Mouse (Mus musculus): ENCODE measurements around the gene Plekhs1. TPM values are rescaled to one million over a fixed set of nuclear protein-coding genes. Genes with fewer than 3 reads are reported as not detected.

Plekhs1 gene
- polyA plus RNA-seq (2015; fragmentation: Nextera tagmentation; extraction: Ambion mirVana), result 0.09 and 0.29 TPM in 2 replicates

DNA sequence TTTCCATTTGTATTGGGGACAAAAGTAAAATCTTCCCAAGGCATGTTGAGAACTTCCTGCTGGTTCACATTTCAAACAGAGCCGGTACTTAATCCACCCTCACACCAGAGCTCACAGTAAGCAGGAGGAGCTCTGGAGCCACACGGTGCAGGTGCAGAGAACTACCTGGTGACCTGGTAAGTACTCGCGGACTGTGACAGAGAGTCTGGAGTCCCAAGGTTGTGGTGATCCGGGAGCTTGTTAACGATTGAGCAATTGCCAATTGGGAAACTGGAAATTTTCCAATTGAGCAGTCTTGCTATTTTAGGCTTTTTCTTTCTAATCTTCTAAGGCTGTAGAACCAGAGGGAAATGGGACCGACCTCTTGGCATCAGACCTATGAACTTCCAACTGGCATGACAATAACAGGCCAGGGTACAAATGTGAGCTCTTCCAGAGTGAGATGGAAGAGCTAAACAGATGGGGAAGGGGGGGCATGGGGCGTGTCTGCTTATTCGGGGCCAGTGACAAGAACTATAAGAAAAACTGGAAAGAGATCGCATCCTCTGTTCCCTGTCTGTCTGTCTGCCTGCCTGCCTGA, at the start of gene Plekhs1:
TSS of gene Plekhs1 (plus strand) at position 119 of the 580 bp plus-strand sequence.
- no peak within 1 kb of the TSS for H3K4me2 ChIP-seq (ENCODE audit: low read length)
- 64% methylated on average over 10 of the region's 10 CpGs for WGBS
- no peak for ATAC-seq
- no peaks in the 10 kb centered on the region for H3K9me3 ChIP-seq (replicated peaks; ENCODE audit: control insufficient read depth, low read length, poor library complexity, severe bottlenecking)
- no peaks in the 10 kb centered on the region for H3K4me1 ChIP-seq (ENCODE audit: control insufficient read depth, insufficient read depth, low read length)
- no peak within 1 kb of the TSS for H3K9ac ChIP-seq (ENCODE audit: low read depth, low read length)
- H3K36me3 ChIP-seq (ENCODE audit: control insufficient read depth, insufficient read depth, low read length), result no peaks in the 10 kb centered on the region
- H3K27ac ChIP-seq (ENCODE audit: low read length), result no peak within 1 kb of the TSS
- H3K27me3 ChIP-seq (ENCODE audit: control insufficient read depth, insufficient read depth, low read depth, low read length), result no peaks in the 10 kb centered on the region
- H3K4me3 ChIP-seq (ENCODE audit: low read depth, low read length), result no peak within 1 kb of the TSS

DNA sequence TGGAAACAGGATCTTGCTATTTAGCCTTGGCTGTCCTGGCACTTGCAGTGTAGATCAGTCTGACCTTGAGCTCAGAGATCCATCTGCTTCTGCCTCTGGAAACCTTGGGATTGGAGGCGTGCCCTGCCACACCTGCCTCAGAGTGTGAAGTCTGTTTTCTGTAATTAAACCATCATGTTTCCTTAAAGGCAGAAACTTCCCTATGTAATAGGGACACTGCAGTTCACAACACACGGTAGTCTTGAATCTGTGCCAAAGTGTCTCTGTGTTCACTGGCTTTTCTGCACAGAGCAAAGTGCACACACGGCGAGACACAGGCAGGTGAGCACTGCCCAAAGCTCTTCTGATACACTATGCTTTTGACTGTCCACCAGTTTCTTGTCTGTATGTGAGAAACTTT, 43.0 kb upstream of the Plekhs1 start:
- Histone ChIP-seq H3K36me3 (ENCODE audit: control insufficient read depth, insufficient read depth, low read length) (no peaks in the 10 kb centered on the region), H3K9me3 (replicated peaks; ENCODE audit: control insufficient read depth, low read length, poor library complexity, severe bottlenecking) (no peaks in the 10 kb centered on the region), H3K27me3 (ENCODE audit: control insufficient read depth, insufficient read depth, low read depth, low read length) (no peaks in the 10 kb centered on the region), H3K4me2 (ENCODE audit: low read length) (no peak overlapping the region), H3K27ac (ENCODE audit: low read length) (no peak overlapping the region), H3K4me3 (ENCODE audit: low read depth, low read length) (no peak overlapping the region), H3K9ac (ENCODE audit: low read depth, low read length) (no peak overlapping the region), H3K4me1 (ENCODE audit: control insufficient read depth, insufficient read depth, low read length) (peaks cover 6% of the 10 kb centered on the region)
- ATAC-seq, result no peak
- WGBS, result 87% methylated on average over 4 of the region's 4 CpGs

DNA sequence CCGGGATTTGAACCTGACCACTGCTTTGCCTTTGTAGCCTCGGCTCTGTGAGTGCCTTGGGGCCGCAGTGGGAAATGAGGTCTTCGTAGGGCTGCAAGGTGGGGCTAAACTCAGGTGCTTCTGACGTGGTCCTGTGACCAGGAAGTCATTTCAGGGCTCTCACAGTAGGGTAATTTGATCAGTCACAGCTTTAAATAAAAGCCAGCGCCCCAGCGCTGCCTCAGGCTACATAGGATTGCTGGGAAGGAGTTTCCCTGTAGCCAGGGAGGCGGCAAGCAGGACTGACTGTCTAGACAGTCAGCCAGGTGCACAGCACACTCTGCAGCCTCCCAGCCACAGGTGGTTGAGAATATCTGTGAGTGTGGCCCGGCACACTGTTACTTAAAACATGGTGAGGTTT, 42.0 kb upstream of the Plekhs1 start:
- no peaks in the 10 kb centered on the region for H3K27me3 ChIP-seq (ENCODE audit: control insufficient read depth, insufficient read depth, low read depth, low read length)
- no peak overlapping the region for H3K9ac ChIP-seq (ENCODE audit: low read depth, low read length)
- no peak for ATAC-seq
- H3K4me3 ChIP-seq (ENCODE audit: low read depth, low read length), result no peak overlapping the region
- H3K9me3 ChIP-seq (replicated peaks; ENCODE audit: control insufficient read depth, low read length, poor library complexity, severe bottlenecking), result no peaks in the 10 kb centered on the region
- WGBS, result 71% methylated on average over 9 of the region's 9 CpGs
- H3K4me2 ChIP-seq (ENCODE audit: low read length), result no peak overlapping the region
- H3K27ac ChIP-seq (ENCODE audit: low read length), result no peak overlapping the region
- peaks cover 9% of the 10 kb centered on the region for H3K4me1 ChIP-seq (ENCODE audit: control insufficient read depth, insufficient read depth, low read length)
- no peaks in the 10 kb centered on the region for H3K36me3 ChIP-seq (ENCODE audit: control insufficient read depth, insufficient read depth, low read length)

DNA sequence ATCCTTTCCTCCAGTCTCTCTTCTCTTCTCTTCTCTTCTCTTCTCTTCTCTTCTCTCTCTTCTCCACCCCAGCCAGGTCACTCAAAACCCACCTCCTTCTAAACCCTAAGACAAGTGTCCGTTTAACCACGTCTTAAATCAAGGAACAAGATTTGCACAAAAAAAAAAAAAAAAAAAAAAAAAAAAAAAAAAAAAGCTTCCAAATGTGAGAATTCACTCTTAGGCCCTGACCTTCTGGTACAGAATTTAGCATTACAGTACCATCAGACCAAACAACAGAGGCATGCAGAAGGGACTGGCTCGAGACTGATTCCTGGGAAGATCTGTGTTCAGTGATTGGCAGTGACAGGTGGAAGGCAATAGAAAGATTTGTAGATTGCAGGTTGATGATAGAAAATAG, 41.1 kb upstream of the Plekhs1 start:
- no peak overlapping the region for H3K9ac ChIP-seq (ENCODE audit: low read depth, low read length)
- H3K27me3 ChIP-seq (ENCODE audit: control insufficient read depth, insufficient read depth, low read depth, low read length), result no peaks in the 10 kb centered on the region
- WGBS, result 91% methylated on average over 3 of the region's 3 CpGs
- no peaks in the 10 kb centered on the region for H3K36me3 ChIP-seq (ENCODE audit: control insufficient read depth, insufficient read depth, low read length)
- H3K4me1 ChIP-seq (ENCODE audit: control insufficient read depth, insufficient read depth, low read length), result peaks cover 9% of the 10 kb centered on the region
- H3K4me2 ChIP-seq (ENCODE audit: low read length), result no peak overlapping the region
- H3K4me3 ChIP-seq (ENCODE audit: low read depth, low read length), result no peak overlapping the region
- no peaks in the 10 kb centered on the region for H3K9me3 ChIP-seq (replicated peaks; ENCODE audit: control insufficient read depth, low read length, poor library complexity, severe bottlenecking)
- ATAC-seq, result no peak
- no peak overlapping the region for H3K27ac ChIP-seq (ENCODE audit: low read length)

DNA sequence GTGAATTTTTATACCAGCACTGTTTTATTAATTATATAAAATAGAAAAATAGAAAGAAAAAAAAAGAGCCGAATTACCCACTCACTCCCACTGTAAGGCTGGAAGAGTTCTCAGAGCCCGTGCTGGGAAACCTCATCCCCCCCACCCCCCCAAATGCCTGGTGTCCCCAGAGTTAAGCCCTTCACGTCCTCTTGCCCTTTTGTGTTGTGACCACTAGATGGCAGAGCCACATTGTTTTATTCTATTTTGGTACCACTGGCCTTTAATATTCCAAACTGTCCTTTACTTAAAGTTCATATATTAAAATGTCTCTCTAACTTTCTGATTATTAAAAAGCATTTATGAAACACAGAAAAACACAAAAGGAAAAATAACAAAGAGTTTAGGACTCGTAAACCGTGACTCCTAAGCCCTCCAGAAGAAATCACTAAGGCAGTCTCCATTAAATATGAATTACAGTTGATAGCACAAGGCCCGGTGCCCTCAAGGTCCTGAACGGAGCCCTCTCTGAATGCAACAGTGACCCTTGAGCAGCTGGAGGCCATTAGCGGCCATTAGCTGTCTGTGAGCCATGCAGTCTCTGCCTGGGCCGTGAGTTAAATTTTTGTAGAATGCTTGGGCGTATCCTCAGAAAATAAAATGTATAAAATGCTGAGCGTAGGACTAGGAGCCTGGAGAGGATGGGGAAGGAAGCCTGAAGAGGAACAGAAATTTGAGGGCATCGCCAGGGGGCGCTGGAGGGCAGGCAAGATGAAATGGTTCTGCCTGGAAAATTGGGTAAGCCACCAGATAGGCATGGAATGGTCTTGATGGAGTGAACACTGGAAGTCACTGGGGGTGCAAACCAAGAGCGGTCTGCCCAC, 38.7 kb upstream of the Plekhs1 start:
- peak; percentile 41; the same call in 1 of the 2 replicates for ATAC-seq
- no peak overlapping the region for H3K27ac ChIP-seq (ENCODE audit: low read length)

DNA sequence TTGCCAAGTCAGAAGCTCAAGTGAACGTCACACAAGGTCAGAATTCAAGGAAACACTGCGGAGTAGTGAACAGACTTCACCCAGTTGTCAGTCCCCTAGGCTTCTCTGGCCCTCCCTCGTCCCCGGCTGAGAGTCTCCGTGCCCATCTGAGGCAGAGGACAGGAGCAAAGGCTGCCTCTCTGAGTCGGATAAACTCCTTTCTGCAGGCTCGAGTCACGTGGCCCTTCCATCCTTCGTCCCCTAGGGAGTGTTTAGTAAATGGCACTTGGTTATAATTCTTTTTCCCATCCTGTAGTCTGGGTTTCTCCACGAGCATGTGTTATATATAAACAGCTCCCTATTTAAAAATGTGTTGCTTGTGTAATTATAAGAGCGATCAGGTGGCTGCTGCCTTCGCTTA, 38.1 kb upstream of the Plekhs1 start:
- Histone ChIP-seq H3K9me3 (replicated peaks; ENCODE audit: control insufficient read depth, low read length, poor library complexity, severe bottlenecking) (no peaks in the 10 kb centered on the region), H3K9ac (ENCODE audit: low read depth, low read length) (0 out of 2 replicates have a peak overlapping the region, but pooled peaks have one; percentile 14), H3K4me2 (ENCODE audit: low read length) (no peak overlapping the region), H3K4me1 (ENCODE audit: control insufficient read depth, insufficient read depth, low read length) (peaks cover 16% of the 10 kb centered on the region), H3K27ac (ENCODE audit: low read length) (no peak overlapping the region), H3K36me3 (ENCODE audit: control insufficient read depth, insufficient read depth, low read length) (no peaks in the 10 kb centered on the region), H3K4me3 (ENCODE audit: low read depth, low read length) (no peak overlapping the region), H3K27me3 (ENCODE audit: control insufficient read depth, insufficient read depth, low read depth, low read length) (no peaks in the 10 kb centered on the region)
- 51% methylated on average over 12 of the region's 12 CpGs for WGBS
- 0 out of 2 replicates have a peak, but pooled peaks have one; percentile 9 for ATAC-seq

More for the DNA sequence above, 38.7 kb upstream of the Plekhs1 start:
- H3K9ac ChIP-seq (ENCODE audit: low read depth, low read length), result no peak overlapping the region
- no peak overlapping the region for H3K4me3 ChIP-seq (ENCODE audit: low read depth, low read length)
- H3K4me1 ChIP-seq (ENCODE audit: control insufficient read depth, insufficient read depth, low read length), result peaks cover 16% of the 10 kb centered on the region
- H3K36me3 ChIP-seq (ENCODE audit: control insufficient read depth, insufficient read depth, low read length), result no peaks in the 10 kb centered on the region
- 33% methylated on average over 14 of the region's 14 CpGs for WGBS
- H3K4me2 ChIP-seq (ENCODE audit: low read length), result no peak overlapping the region
- H3K9me3 ChIP-seq (replicated peaks; ENCODE audit: control insufficient read depth, low read length, poor library complexity, severe bottlenecking), result no peaks in the 10 kb centered on the region
- H3K27me3 ChIP-seq (ENCODE audit: control insufficient read depth, insufficient read depth, low read depth, low read length), result no peaks in the 10 kb centered on the region

DNA sequence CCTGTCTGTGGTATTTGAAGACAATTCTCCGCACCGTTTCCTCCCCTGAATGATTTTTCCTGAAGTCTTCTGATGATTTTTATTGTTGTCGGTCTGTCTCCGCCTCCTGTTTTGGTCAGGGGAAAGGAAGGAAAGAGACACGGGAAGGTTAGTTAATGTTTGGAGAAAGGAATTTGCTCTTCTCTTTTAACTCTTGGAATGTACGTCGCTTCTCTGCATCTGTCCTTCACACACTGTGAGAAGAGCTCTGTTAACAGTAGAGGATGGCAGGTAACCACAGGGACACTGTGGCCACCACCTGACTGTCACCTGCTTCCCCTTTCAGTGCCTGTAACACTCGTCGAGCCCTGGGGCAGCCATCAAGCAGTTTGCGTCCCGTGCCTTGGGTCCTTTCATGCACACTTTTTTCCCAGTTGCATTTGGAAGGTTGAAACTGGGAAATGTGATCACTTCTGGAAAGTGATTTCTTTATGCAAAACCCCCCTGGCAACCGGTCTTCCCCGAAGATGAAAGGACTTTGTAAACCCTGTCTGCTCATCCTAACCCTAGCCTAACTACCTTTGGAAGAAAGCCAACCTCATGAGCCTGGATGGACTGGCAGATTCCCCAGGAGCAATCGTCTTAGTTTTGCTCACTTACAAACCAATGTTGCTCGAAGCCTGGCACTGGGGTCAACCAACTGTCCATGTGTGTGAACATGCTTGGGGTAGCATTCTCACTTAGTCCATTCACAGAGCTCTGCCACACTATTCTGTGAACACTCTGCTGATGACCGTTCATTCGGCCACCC, 36.6 kb upstream of the Plekhs1 start:
- Histone ChIP-seq H3K4me3 (ENCODE audit: low read depth, low read length) (no peak overlapping the region), H3K9ac (ENCODE audit: low read depth, low read length) (no peak overlapping the region), H3K9me3 (replicated peaks; ENCODE audit: control insufficient read depth, low read length, poor library complexity, severe bottlenecking) (no peaks in the 10 kb centered on the region), H3K4me2 (ENCODE audit: low read length) (no peak overlapping the region), H3K4me1 (ENCODE audit: control insufficient read depth, insufficient read depth, low read length) (peaks cover 16% of the 10 kb centered on the region), H3K27ac (ENCODE audit: low read length) (no peak overlapping the region), H3K36me3 (ENCODE audit: control insufficient read depth, insufficient read depth, low read length) (no peaks in the 10 kb centered on the region), H3K27me3 (ENCODE audit: control insufficient read depth, insufficient read depth, low read depth, low read length) (no peaks in the 10 kb centered on the region)
- ATAC-seq, result no peak
- 75% methylated on average over 17 of the region's 17 CpGs for WGBS

DNA sequence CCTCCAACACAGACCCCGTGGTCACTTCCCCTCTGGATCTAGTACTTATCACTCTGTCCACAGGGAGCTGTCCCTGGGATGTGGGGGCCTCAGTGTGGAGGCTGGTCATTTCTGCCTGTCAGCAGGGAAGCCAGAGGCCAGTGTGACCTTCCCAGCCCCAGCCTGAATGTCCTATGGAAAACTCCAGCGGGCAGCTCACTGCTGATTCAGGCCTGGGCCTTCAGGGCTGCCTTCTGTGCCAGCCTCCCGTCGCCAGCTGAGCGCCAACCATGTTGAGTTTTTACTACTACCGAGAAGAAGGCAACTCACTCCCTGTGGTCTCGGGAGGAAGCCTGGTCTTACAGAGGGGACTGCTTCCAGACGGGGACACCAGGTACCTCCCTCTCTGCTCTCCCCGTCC, 35.9 kb upstream of the Plekhs1 start:
- no peak overlapping the region for H3K4me3 ChIP-seq (ENCODE audit: low read depth, low read length)
- H3K9me3 ChIP-seq (replicated peaks; ENCODE audit: control insufficient read depth, low read length, poor library complexity, severe bottlenecking), result no peaks in the 10 kb centered on the region
- no peaks in the 10 kb centered on the region for H3K27me3 ChIP-seq (ENCODE audit: control insufficient read depth, insufficient read depth, low read depth, low read length)
- H3K4me1 ChIP-seq (ENCODE audit: control insufficient read depth, insufficient read depth, low read length), result peaks cover 16% of the 10 kb centered on the region
- H3K4me2 ChIP-seq (ENCODE audit: low read length), result no peak overlapping the region
- H3K27ac ChIP-seq (ENCODE audit: low read length), result peak overlapping the region; percentile 38; the same call in 1 of the 2 replicates
- 50% methylated on average over 9 of the region's 9 CpGs for WGBS
- H3K9ac ChIP-seq (ENCODE audit: low read depth, low read length), result no peak overlapping the region
- ATAC-seq, result no peak
- no peaks in the 10 kb centered on the region for H3K36me3 ChIP-seq (ENCODE audit: control insufficient read depth, insufficient read depth, low read length)

Measured in midbrain, embryonic 16.5 days (tissue).